Mouse (Mus musculus): Measurements from ENCODE around the gene Sertad4. TPM values are rescaled to one million over a fixed set of nuclear protein-coding genes. Genes with fewer than 3 reads are reported as not detected.

The Sertad4 gene
- polyA plus RNA-seq, 1 experiment from 2014 or later = 12.3 TPM

GRCm38 (mm10) chr1:192869761-192870160 is 14.2 kb upstream of the Sertad4 start:
- 76% methylated on average over 1 of the region's 1 CpGs for WGBS
- Histone ChIP-seq H3K4me2 (no peak overlapping the region), H3K4me1 (replicated peaks) (no peaks in the 10 kb centered on the region), H3K27ac (no peak overlapping the region), H3K9me3 (replicated peaks) (no peaks in the 10 kb centered on the region), H3K9ac (no peak overlapping the region), H3K4me3 (no peak overlapping the region), H3K27me3 (0 out of 2 replicates have a peak, but pooled peaks cover 3% of the 10 kb centered on the region), H3K36me3 (no peaks in the 10 kb centered on the region)
- ATAC-seq (replicated peaks; ENCODE audit: insufficient number of reproducible peaks, insufficient read depth, low FRiP score, low read depth) = no peak

GRCm38 (mm10) chr1:192864440-192864839 is 8.9 kb upstream of the Sertad4 start:
- no peak overlapping the region for H3K4me2 ChIP-seq
- no peaks in the 10 kb centered on the region for H3K36me3 ChIP-seq
- ATAC-seq (replicated peaks; ENCODE audit: insufficient number of reproducible peaks, insufficient read depth, low FRiP score, low read depth) = no peak
- no peak overlapping the region for H3K9ac ChIP-seq
- H3K4me3 ChIP-seq = no peak overlapping the region
- H3K4me1 ChIP-seq (replicated peaks) = no peaks in the 10 kb centered on the region
- no peaks in the 10 kb centered on the region for H3K9me3 ChIP-seq (replicated peaks)
- 70% methylated on average over 3 of the region's 3 CpGs for WGBS
- 0 out of 2 replicates have a peak, but pooled peaks cover 3% of the 10 kb centered on the region for H3K27me3 ChIP-seq
- H3K27ac ChIP-seq = no peak overlapping the region

DNA sequence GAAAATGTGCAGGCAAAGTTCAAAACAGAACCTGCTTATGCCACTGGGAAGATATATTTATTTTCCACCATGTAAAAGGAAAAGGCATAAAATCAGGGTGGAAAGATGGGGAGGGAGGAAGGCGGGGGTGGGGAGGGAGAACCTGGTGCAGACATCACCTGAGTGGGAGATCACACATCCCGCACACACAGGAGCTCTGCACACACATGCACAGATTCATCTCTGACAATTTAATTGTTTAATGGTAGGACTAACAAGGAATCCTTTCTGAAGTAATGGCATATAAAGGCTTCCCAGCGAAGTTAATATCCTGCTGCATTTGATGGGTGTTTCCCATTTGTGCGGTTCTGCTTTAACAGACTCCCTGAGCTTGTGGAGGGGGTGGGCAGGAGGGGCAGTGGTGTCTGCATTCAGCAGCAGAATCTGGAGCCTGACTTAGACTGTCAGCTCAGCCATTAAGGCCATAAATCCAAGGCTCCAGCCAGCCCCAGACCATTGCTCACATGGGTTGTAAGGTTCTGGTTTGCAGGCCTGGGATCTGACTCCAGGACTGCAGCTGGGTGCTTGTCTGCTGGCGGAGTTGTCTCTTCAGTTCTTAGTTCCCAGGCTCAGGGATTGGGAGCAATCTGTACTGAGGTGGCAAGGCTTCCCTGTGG is 5.9 kb upstream of the Sertad4 start:
- Histone ChIP-seq H3K4me1 (replicated peaks) (0 out of 2 replicates have a peak, but pooled peaks cover 1% of the 10 kb centered on the region), H3K9ac (no peak overlapping the region), H3K27me3 (peaks cover 12% of the 10 kb centered on the region), H3K4me2 (no peak overlapping the region), H3K27ac (no peak overlapping the region), H3K36me3 (no peaks in the 10 kb centered on the region), H3K9me3 (replicated peaks) (no peaks in the 10 kb centered on the region), H3K4me3 (no peak overlapping the region)
- WGBS = 84% methylated on average over 5 of the region's 5 CpGs
- ATAC-seq (replicated peaks; ENCODE audit: insufficient number of reproducible peaks, insufficient read depth, low FRiP score, low read depth) = no peak

GRCm38 (mm10) chr1:192860273-192860672 is 4.7 kb upstream of the Sertad4 start:
- Histone ChIP-seq H3K9me3 (replicated peaks) (no peaks in the 10 kb centered on the region), H3K36me3 (no peaks in the 10 kb centered on the region), H3K27me3 (peaks cover 14% of the 10 kb centered on the region), H3K4me1 (replicated peaks) (0 out of 2 replicates have a peak, but pooled peaks cover 6% of the 10 kb centered on the region), H3K4me2 (no peak overlapping the region), H3K27ac (no peak overlapping the region), H3K4me3 (no peak overlapping the region), H3K9ac (no peak overlapping the region)
- no peak for ATAC-seq (replicated peaks; ENCODE audit: insufficient number of reproducible peaks, insufficient read depth, low FRiP score, low read depth)
- 60% methylated on average over 6 of the region's 6 CpGs for WGBS

DNA sequence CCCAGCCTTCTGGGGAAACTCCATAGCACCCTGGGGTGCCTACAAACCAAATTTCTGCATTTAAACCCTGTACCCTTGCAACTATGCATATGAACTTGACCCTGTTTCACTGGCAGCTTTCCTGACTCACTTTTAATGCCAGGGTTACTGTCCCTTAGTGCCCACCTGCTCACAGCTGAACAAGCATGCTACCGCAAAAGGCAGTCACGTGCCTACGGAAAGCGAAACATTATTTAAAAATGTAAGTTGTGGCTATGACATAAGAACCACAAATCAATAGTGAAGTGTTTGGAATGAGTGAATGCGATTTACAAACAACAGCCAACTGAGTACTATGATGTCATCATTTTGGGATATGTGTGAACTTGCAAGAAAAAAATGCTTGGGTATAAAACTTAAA is 2.0 kb upstream of the Sertad4 start:
- Histone ChIP-seq H3K36me3 (no peaks in the 10 kb centered on the region), H3K27ac (no peak overlapping the region)
- ATAC-seq (replicated peaks; ENCODE audit: insufficient number of reproducible peaks, insufficient read depth, low FRiP score, low read depth) = no peak

DNA sequence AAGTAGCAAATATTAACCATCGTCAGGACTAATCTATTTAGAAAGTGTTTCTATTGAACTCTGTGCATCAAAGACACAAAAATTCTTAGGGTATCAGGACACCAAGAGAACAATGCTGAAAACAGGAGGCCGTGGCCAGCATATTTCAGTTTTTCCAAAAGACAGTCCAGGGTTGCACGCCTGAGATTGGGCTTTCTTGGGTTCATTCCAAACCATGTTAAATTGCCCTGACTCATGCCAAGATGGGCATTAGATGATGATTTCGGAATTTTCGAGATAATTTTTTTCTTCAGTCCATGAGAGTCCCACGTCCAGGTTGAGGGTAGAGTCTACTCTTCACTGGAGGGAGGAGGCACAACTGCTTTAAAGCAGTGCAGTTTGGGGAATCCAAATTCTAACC is 1.4 kb upstream of the Sertad4 start:
- Histone ChIP-seq H3K36me3 (no peaks in the 10 kb centered on the region), H3K9ac (no peak overlapping the region), H3K27ac (no peak overlapping the region), H3K27me3 (peaks cover 21% of the 10 kb centered on the region), H3K9me3 (replicated peaks) (no peaks in the 10 kb centered on the region), H3K4me1 (replicated peaks) (peaks cover 20% of the 10 kb centered on the region), H3K4me3 (no peak overlapping the region), H3K4me2 (no peak overlapping the region)
- no peak for ATAC-seq (replicated peaks; ENCODE audit: insufficient number of reproducible peaks, insufficient read depth, low FRiP score, low read depth)
- 70% methylated on average over 6 of the region's 6 CpGs for WGBS

More for the DNA sequence above, 2.0 kb upstream of the Sertad4 start:
- Histone ChIP-seq H3K27me3 (peaks cover 21% of the 10 kb centered on the region), H3K4me1 (replicated peaks) (peaks cover 13% of the 10 kb centered on the region), H3K9ac (no peak overlapping the region), H3K9me3 (replicated peaks) (no peaks in the 10 kb centered on the region), H3K4me2 (no peak overlapping the region), H3K4me3 (no peak overlapping the region)
- WGBS = 89% methylated on average over 5 of the region's 5 CpGs

DNA sequence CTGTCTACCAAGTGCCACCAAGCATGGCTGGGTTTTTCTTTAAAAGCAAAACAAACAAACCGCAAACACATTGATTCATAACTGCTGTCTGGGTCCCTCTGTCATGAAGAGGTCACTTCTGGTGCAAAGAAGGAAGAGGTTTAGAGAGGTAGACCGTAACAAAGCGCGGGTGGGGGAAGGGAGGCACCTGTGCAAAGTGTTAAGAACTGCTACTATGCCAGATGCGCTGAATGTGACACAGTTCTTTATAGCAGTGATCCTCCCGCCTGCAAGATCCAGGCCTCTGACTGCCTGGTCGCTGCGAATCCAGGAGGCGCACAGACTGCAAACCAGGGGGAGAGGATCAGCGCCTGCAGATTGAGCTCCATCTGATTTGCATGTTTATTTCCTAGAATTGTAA is 855 bp upstream of the Sertad4 start:
- no peaks in the 10 kb centered on the region for H3K9me3 ChIP-seq (replicated peaks)
- 36% methylated on average over 10 of the region's 10 CpGs for WGBS
- H3K27ac ChIP-seq = no peak overlapping the region
- no peaks in the 10 kb centered on the region for H3K36me3 ChIP-seq
- ATAC-seq (replicated peaks; ENCODE audit: insufficient number of reproducible peaks, insufficient read depth, low FRiP score, low read depth) = no peak
- H3K27me3 ChIP-seq = peaks cover 21% of the 10 kb centered on the region
- H3K4me1 ChIP-seq (replicated peaks) = peaks cover 24% of the 10 kb centered on the region
- peak overlapping the region; percentile 98; the same call in 1 of the 2 replicates for H3K4me2 ChIP-seq
- no peak overlapping the region for H3K9ac ChIP-seq
- H3K4me3 ChIP-seq = peak overlapping the region; percentile 79; the same call in 1 of the 2 replicates

DNA sequence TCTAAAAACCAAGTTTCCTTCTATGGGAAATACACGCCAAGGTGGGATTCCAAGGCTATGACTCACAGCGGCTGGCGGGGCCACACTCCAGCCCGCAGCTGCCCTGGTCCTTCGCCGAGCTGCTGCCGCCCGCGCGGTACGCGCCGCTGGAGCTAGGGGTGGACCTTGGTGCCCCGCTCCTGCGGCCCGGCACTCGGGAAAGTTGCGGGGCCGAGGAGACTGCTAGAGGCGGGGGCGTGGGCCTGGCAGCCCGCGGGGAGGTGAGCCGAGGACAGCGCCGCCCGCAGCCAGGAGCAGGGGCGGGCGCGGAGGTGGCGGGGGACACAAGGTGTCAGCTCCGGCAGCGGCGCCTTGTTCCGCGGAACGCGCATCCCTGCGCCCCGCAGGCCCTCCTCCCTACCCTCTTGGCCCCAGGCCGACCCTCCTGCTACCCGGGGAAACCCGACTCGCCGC is 711 bp downstream of the Sertad4 start:
- Histone ChIP-seq H3K27me3 (peaks cover 21% of the 10 kb centered on the region), H3K27ac (peak overlapping the region; percentile 90), H3K9me3 (replicated peaks) (no peaks in the 10 kb centered on the region), H3K9ac (peak overlapping the region; percentile 78), H3K4me2 (peak overlapping the region; percentile 98), H3K36me3 (no peaks in the 10 kb centered on the region), H3K4me1 (replicated peaks) (peaks cover 36% of the 10 kb centered on the region), H3K4me3 (peak overlapping the region; percentile 79)
- no peak; the same call in 1 of the 2 replicates for ATAC-seq (replicated peaks; ENCODE audit: insufficient number of reproducible peaks, insufficient read depth, low FRiP score, low read depth)
- WGBS = under 1% methylated on average over 39 of the region's 45 CpGs

DNA sequence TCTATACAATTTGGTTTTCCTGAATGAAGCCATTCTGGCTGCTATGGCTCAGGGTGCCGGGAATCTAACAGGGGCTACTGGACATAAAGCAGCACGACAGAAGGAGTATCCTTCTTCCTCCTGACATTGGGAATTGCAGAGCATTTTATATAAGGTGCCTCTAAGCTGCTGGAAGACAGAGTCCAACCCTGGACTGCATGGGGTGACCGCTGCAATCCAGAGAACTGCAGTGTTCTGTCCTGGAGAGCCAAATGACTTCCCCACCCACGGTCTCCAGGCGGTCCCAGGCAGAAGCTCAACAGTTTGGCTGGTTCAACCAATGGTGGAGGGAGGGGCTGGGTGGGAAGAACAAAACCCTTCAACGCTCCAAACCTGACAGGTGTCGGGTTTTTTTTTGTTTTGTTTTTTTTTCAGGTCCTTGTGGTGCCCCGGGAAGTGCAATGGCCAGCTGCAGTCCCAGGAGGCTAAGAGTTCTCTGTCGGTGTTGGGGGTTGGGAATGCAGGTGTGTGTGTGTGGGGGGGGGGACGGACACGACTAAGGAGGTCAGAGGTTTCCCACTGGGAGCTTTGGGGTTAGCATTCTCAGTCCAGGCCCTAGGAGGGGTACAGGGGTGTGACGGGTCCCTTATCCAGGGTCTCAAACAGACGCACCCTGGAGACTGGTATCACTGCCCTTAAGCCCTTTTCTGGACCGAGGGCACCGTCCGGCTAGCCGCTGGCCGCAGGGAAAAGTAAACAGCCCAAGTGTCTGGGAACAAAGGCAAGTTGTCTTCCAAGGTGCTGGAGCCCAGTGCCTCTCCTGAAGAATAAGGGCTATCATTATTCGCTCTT is 1.4 kb downstream of the Sertad4 start:
- H3K9ac ChIP-seq = peak overlapping the region; percentile 78
- H3K4me3 ChIP-seq = peak overlapping the region; percentile 79
- 13% methylated on average over 19 of the region's 19 CpGs for WGBS
- no peaks in the 10 kb centered on the region for H3K9me3 ChIP-seq (replicated peaks)
- H3K4me1 ChIP-seq (replicated peaks) = peaks cover 41% of the 10 kb centered on the region
- peak overlapping the region; percentile 90 for H3K27ac ChIP-seq
- ATAC-seq (replicated peaks; ENCODE audit: insufficient number of reproducible peaks, insufficient read depth, low FRiP score, low read depth) = no peak
- peaks cover 21% of the 10 kb centered on the region for H3K27me3 ChIP-seq
- peaks cover 4% of the 10 kb centered on the region; the same call in 1 of the 2 replicates for H3K36me3 ChIP-seq
- H3K4me2 ChIP-seq = peak overlapping the region; percentile 98

DNA sequence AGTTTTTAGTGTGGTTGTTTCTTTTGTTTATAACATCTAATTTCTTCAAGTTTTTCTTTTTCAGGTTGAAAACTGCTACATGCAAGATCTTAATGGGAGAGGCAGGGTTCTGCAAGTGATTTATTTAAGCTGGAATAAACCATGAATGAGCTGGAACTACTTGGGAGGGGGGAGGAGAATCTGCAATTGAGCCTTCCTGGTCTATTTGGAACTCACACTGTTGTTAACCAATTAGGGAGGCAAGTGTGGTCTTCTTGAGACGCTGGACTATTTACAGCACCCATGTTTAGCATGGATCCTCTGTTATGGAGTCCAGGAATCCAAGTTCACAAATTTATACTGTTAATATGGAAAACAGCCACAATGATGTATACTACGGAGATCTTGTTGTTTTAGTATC is 2.1 kb downstream of the Sertad4 start:
- Histone ChIP-seq H3K27me3 (peaks cover 21% of the 10 kb centered on the region), H3K4me1 (replicated peaks) (peaks cover 41% of the 10 kb centered on the region), H3K9me3 (replicated peaks) (no peaks in the 10 kb centered on the region), H3K27ac (peak overlapping the region; percentile 90; the same call in 1 of the 2 replicates), H3K4me3 (peak overlapping the region; percentile 79), H3K9ac (no peak overlapping the region), H3K4me2 (peak overlapping the region; percentile 98), H3K36me3 (peaks cover 9% of the 10 kb centered on the region; the same call in 1 of the 2 replicates)
- 67% methylated on average over 2 of the region's 2 CpGs for WGBS
- ATAC-seq (replicated peaks; ENCODE audit: insufficient number of reproducible peaks, insufficient read depth, low FRiP score, low read depth) = no peak

GRCm38 (mm10) chr1:192852047-192852446 is 3.5 kb downstream of the Sertad4 start:
- Histone ChIP-seq H3K36me3 (peaks cover 15% of the 10 kb centered on the region), H3K9me3 (replicated peaks) (no peaks in the 10 kb centered on the region), H3K4me2 (peak overlapping the region; percentile 98), H3K9ac (no peak overlapping the region), H3K27ac (peak overlapping the region; percentile 68), H3K4me1 (replicated peaks) (peaks cover 41% of the 10 kb centered on the region), H3K4me3 (no peak overlapping the region), H3K27me3 (peaks cover 18% of the 10 kb centered on the region)
- ATAC-seq (replicated peaks; ENCODE audit: insufficient number of reproducible peaks, insufficient read depth, low FRiP score, low read depth) = no peak

All from heart, embryonic 15.5 days (tissue).